Mouse (Mus musculus) heart, adult 2 months (tissue): ENCODE data around the gene Fam120a.

Experiments used
- CTCF ChIP-seq: fragments of 200-600 bp; IDR thresholded peaks from 2 replicates; pipeline ENCODE4 v1.8.1; 2022; ENCODE audit warnings: antibody characterized with exemption, mild to moderate bottlenecking, moderate library complexity
- EP300 ChIP-seq: fragments of 200-500 bp; IDR thresholded peaks from 2 replicates; pipeline ENCODE4 v1.6.1; 2011; ENCODE audit warnings: low read depth, low read length, control low read depth; ENCODE audit not compliant: insufficient read depth
- POLR2A ChIP-seq: fragments of 200-500 bp; IDR thresholded peaks from 2 replicates; pipeline ENCODE4 v1.6.1; 2011; ENCODE audit warnings: mild to moderate bottlenecking, low read depth, low read length, control low read depth; ENCODE audit not compliant: insufficient read depth

- TF ChIP-seq POLR2A (no peak), EP300 (no peak), CTCF (no peak)
These were observed 5.3 kb downstream of the Fam120a start for GRCm38 (mm10) chr13:48962519-48962918.
